Mouse (Mus musculus): ENCODE results near the gene Clec18a. TPM values are rescaled to one million over a fixed set of nuclear protein-coding genes. Genes with fewer than 3 reads are reported as not detected.

Gene Clec18a
- polyA plus RNA-seq, 1 experiment from 2014 or later, result not detected

GRCm38 (mm10) chr8:111049106-111049505, 43.1 kb downstream of the Clec18a start:
- H3K9me3 ChIP-seq (replicated peaks), result no peaks in the 10 kb centered on the region

GRCm38 (mm10) chr8:111048694-111049093, 43.5 kb downstream of the Clec18a start:
- Histone ChIP-seq H3K4me3 (no peak overlapping the region), H3K9me3 (replicated peaks) (no peaks in the 10 kb centered on the region), H3K4me1 (no peaks in the 10 kb centered on the region), H3K36me3 (peaks cover 100% of the 10 kb centered on the region), H3K27me3 (ENCODE audit: low read depth, poor library complexity, severe bottlenecking) (no peaks in the 10 kb centered on the region), H3K27ac (no peak overlapping the region)
- WGBS, result 95% methylated on average over 2 of the region's 2 CpGs
- DNase-seq (ENCODE audit: low spot score), result no peak

More at GRCm38 (mm10) chr8:111049106-111049505, 43.1 kb downstream of the Clec18a start:
- Histone ChIP-seq H3K4me1 (no peaks in the 10 kb centered on the region), H3K27ac (no peak overlapping the region), H3K4me3 (no peak overlapping the region), H3K36me3 (peaks cover 100% of the 10 kb centered on the region), H3K27me3 (ENCODE audit: low read depth, poor library complexity, severe bottlenecking) (no peaks in the 10 kb centered on the region)
- no peak for DNase-seq (ENCODE audit: low spot score)
- WGBS, result 98% methylated on average over 7 of the region's 7 CpGs

- no peaks in the 10 kb centered on the region for H3K4me1 ChIP-seq
- no peaks in the 10 kb centered on the region for H3K27me3 ChIP-seq (ENCODE audit: low read depth, poor library complexity, severe bottlenecking)
- no peak overlapping the region for H3K4me3 ChIP-seq
- H3K36me3 ChIP-seq, result peaks cover 100% of the 10 kb centered on the region
- H3K27ac ChIP-seq, result no peak overlapping the region
- no peaks in the 10 kb centered on the region for H3K9me3 ChIP-seq (replicated peaks)
- 49% methylated on average over 2 of the region's 2 CpGs for WGBS
- no peak for DNase-seq (ENCODE audit: low spot score)
Measured at GRCm38 (mm10) chr8:111044003-111044734, 48.1 kb downstream of the Clec18a start.

GRCm38 (mm10) chr8:111042546-111042945, 49.7 kb downstream of the Clec18a start:
- no peak for DNase-seq (ENCODE audit: low spot score)
- Histone ChIP-seq H3K27me3 (ENCODE audit: low read depth, poor library complexity, severe bottlenecking) (no peaks in the 10 kb centered on the region), H3K9me3 (replicated peaks) (no peaks in the 10 kb centered on the region), H3K27ac (no peak overlapping the region), H3K4me1 (no peaks in the 10 kb centered on the region), H3K4me3 (no peak overlapping the region), H3K36me3 (peaks cover 100% of the 10 kb centered on the region)
- WGBS, result 96% methylated on average over 19 of the region's 19 CpGs

- H3K4me3 ChIP-seq, result no peak overlapping the region
- peaks cover 7% of the 10 kb centered on the region; the same call in 1 of the 2 replicates for H3K27me3 ChIP-seq (ENCODE audit: low read depth, poor library complexity, severe bottlenecking)
- peaks cover 16% of the 10 kb centered on the region for H3K4me1 ChIP-seq
- H3K36me3 ChIP-seq, result peaks cover 65% of the 10 kb centered on the region
- no peak for DNase-seq (ENCODE audit: low spot score)
- 96% methylated on average over 15 of the region's 15 CpGs for WGBS
- no peak overlapping the region for H3K27ac ChIP-seq
- H3K9me3 ChIP-seq (replicated peaks), result no peaks in the 10 kb centered on the region
Measured at GRCm38 (mm10) chr8:111036591-111036990, 55.6 kb downstream of the Clec18a start.

GRCm38 (mm10) chr8:111034276-111034675, 58.0 kb downstream of the Clec18a start:
- H3K27ac ChIP-seq, result peak overlapping the region; percentile 94
- H3K27me3 ChIP-seq (ENCODE audit: low read depth, poor library complexity, severe bottlenecking), result peaks cover 8% of the 10 kb centered on the region; the same call in 1 of the 2 replicates
- 23% methylated on average over 12 of the region's 12 CpGs for WGBS
- H3K36me3 ChIP-seq, result peaks cover 41% of the 10 kb centered on the region
- peak; percentile 53 for DNase-seq (ENCODE audit: low spot score)
- H3K4me3 ChIP-seq, result peak overlapping the region; percentile 86
- no peaks in the 10 kb centered on the region for H3K9me3 ChIP-seq (replicated peaks)
- peaks cover 16% of the 10 kb centered on the region for H3K4me1 ChIP-seq

- DNase-seq (ENCODE audit: low spot score), result peak; percentile 92
- H3K36me3 ChIP-seq, result peaks cover 35% of the 10 kb centered on the region
- 7% methylated on average over 37 of the region's 37 CpGs for WGBS
- H3K4me3 ChIP-seq, result peak overlapping the region; percentile 86
- no peaks in the 10 kb centered on the region for H3K9me3 ChIP-seq (replicated peaks)
- peaks cover 8% of the 10 kb centered on the region; the same call in 1 of the 2 replicates for H3K27me3 ChIP-seq (ENCODE audit: low read depth, poor library complexity, severe bottlenecking)
- H3K27ac ChIP-seq, result peak overlapping the region; percentile 94
- H3K4me1 ChIP-seq, result peaks cover 16% of the 10 kb centered on the region
Measured at GRCm38 (mm10) chr8:111033482-111034215, 58.6 kb downstream of the Clec18a start.

- 96% methylated on average over 7 of the region's 7 CpGs for WGBS
- Histone ChIP-seq H3K27ac (peak within 1 kb of the TSS; percentile 94), H3K27me3 (ENCODE audit: low read depth, poor library complexity, severe bottlenecking) (peaks cover 8% of the 10 kb centered on the region; the same call in 1 of the 2 replicates), H3K9me3 (replicated peaks) (no peaks in the 10 kb centered on the region), H3K36me3 (peaks cover 28% of the 10 kb centered on the region), H3K4me3 (peak within 1 kb of the TSS; percentile 86), H3K4me1 (peaks cover 16% of the 10 kb centered on the region)
- DNase-seq (ENCODE audit: low spot score), result no peak
Measured at GRCm38 (mm10) chr8:111032916-111033315, 59.3 kb downstream of the Clec18a start, which contains the start of gene Aars. Aars (plus strand) TSS chr8:111033144.

- Histone ChIP-seq H3K36me3 (peaks cover 14% of the 10 kb centered on the region), H3K27ac (no peak within 1 kb of the TSS), H3K4me3 (no peak within 1 kb of the TSS), H3K4me1 (peaks cover 25% of the 10 kb centered on the region), H3K9me3 (replicated peaks) (no peaks in the 10 kb centered on the region), H3K27me3 (ENCODE audit: low read depth, poor library complexity, severe bottlenecking) (peaks cover 8% of the 10 kb centered on the region; the same call in 1 of the 2 replicates)
- WGBS, result 96% methylated on average over 19 of the region's 19 CpGs
- no peak for DNase-seq (ENCODE audit: low spot score)
Measured at GRCm38 (mm10) chr8:111031572-111031971, 60.7 kb downstream of the Clec18a start, which contains the start of gene Ddx19b. Ddx19b (minus strand) TSS chr8:111031751.

- H3K36me3 ChIP-seq, result no peaks in the 10 kb centered on the region
- no peak overlapping the region for H3K27ac ChIP-seq
- no peaks in the 10 kb centered on the region for H3K9me3 ChIP-seq (replicated peaks)
- peaks cover 8% of the 10 kb centered on the region; the same call in 1 of the 2 replicates for H3K27me3 ChIP-seq (ENCODE audit: low read depth, poor library complexity, severe bottlenecking)
- 83% methylated on average over 6 of the region's 6 CpGs for WGBS
- peaks cover 18% of the 10 kb centered on the region for H3K4me1 ChIP-seq
- H3K4me3 ChIP-seq, result no peak overlapping the region
- no peak for DNase-seq (ENCODE audit: low spot score)
Measured at GRCm38 (mm10) chr8:111030045-111030444, 62.2 kb downstream of the Clec18a start.

GRCm38 (mm10) chr8:111029589-111029988, 62.6 kb downstream of the Clec18a start:
- H3K4me1 ChIP-seq, result peaks cover 14% of the 10 kb centered on the region
- H3K9me3 ChIP-seq (replicated peaks), result no peaks in the 10 kb centered on the region
- H3K4me3 ChIP-seq, result no peak overlapping the region
- WGBS, result 56% methylated on average over 4 of the region's 4 CpGs
- no peak for DNase-seq (ENCODE audit: low spot score)
- peaks cover 8% of the 10 kb centered on the region; the same call in 1 of the 2 replicates for H3K27me3 ChIP-seq (ENCODE audit: low read depth, poor library complexity, severe bottlenecking)
- H3K27ac ChIP-seq, result no peak overlapping the region
- H3K36me3 ChIP-seq, result no peaks in the 10 kb centered on the region

- no peaks in the 10 kb centered on the region for H3K9me3 ChIP-seq (replicated peaks)
- WGBS, result under 1% methylated on average over 31 of the region's 31 CpGs
- H3K27ac ChIP-seq, result peak overlapping the region; percentile 84
Measured at GRCm38 (mm10) chr8:111027391-111027937, 64.8 kb downstream of the Clec18a start.

More at GRCm38 (mm10) chr8:111027391-111027937, 64.8 kb downstream of the Clec18a start:
- H3K27me3 ChIP-seq (ENCODE audit: low read depth, poor library complexity, severe bottlenecking), result peaks cover 8% of the 10 kb centered on the region; the same call in 1 of the 2 replicates
- peak overlapping the region; percentile 72 for H3K4me3 ChIP-seq
- DNase-seq (ENCODE audit: low spot score), result peak; percentile 86
- H3K36me3 ChIP-seq, result no peaks in the 10 kb centered on the region
- peaks cover 9% of the 10 kb centered on the region for H3K4me1 ChIP-seq

All from limb, embryonic 10.5 days (tissue).